Mouse (Mus musculus): ENCODE measurements at regions not wholly inside any gene's neighbourhood (a gene's known extent, or its start where the extent isn't known, plus 50 kb on each side); places are given as distances from the start of the nearest gene placed in this dataset.

- H3K27me3 ChIP-seq (replicated peaks) = no peaks in the 10 kb centered on the region
- H3K27ac ChIP-seq (ENCODE audit: insufficient read depth, low read depth) = no peak overlapping the region
- H3K9ac ChIP-seq (ENCODE audit: insufficient read depth, low read depth) = no peak overlapping the region
- no peak for TF ChIP-seq TCF12 (IDR thresholded peaks at IDR 0.05; ENCODE audit: low read depth, low read length)
- no peak for TF ChIP-seq RCOR1 (conservative IDR thresholded peaks at IDR 0.05; ENCODE audit: low read depth, low read length)
- TF ChIP-seq PAX5 (IDR thresholded peaks at IDR 0.05; ENCODE audit: low read length) = no peak
- TF ChIP-seq USF1 (IDR thresholded peaks at IDR 0.05; ENCODE audit: low read depth, low read length) = no peak
- no peak for TF ChIP-seq JUND (conservative IDR thresholded peaks at IDR 0.05; ENCODE audit: low read depth, low read length)
- no peak for TF ChIP-seq IRF4 (IDR thresholded peaks at IDR 0.05; ENCODE audit: low read depth, low read length)
- TF ChIP-seq JUN (IDR thresholded peaks at IDR 0.05; ENCODE audit: insufficient read depth, low read depth, low read length) = no peak
- no peak for TF ChIP-seq ZMIZ1 (IDR thresholded peaks at IDR 0.05; ENCODE audit: low read depth, low read length)
- TF ChIP-seq CTCF (conservative IDR thresholded peaks at IDR 0.05 in 1 of 2, IDR thresholded peaks at IDR 0.05 in 1 of 2; ENCODE audit: low read depth in 2 of 2, low read length in 2 of 2) = no peak
- TF ChIP-seq POLR2A (IDR thresholded peaks at IDR 0.05; ENCODE audit: low read depth, low read length) = no peak
- TF ChIP-seq CHD1 (IDR thresholded peaks at IDR 0.05; ENCODE audit: low read depth, low read length) = no peak
- TF ChIP-seq MAX (IDR thresholded peaks at IDR 0.05; ENCODE audit: low read length) = no peak
- no peak for TF ChIP-seq ELF1 (IDR thresholded peaks at IDR 0.05; ENCODE audit: low read depth, low read length)
- TF ChIP-seq KAT2A (IDR thresholded peaks at IDR 0.05; ENCODE audit: insufficient replicate concordance, low read length) = no peak
- TF ChIP-seq GABPA (IDR thresholded peaks at IDR 0.05; ENCODE audit: insufficient replicate concordance, low read depth, low read length) = no peak
- H3K4me2 ChIP-seq (ENCODE audit: insufficient read depth, low read depth, poor library complexity, severe bottlenecking) = no peak overlapping the region
- H3K79me2 ChIP-seq (replicated peaks; ENCODE audit: control insufficient read depth, extremely low read depth, insufficient read depth, poor library complexity, severe bottlenecking) = no peaks in the 10 kb centered on the region
- no peaks in the 10 kb centered on the region for H3K9me3 ChIP-seq (replicated peaks; ENCODE audit: low read length)
- peaks cover 0 to 4% of the 10 kb centered on the region in 2 experiments; a peak in 1 of 4 replicates for H3K4me1 ChIP-seq (ENCODE audit: control insufficient read depth in 1 of 2, insufficient read depth in 2 of 2)
- in situ Hi-C loops (cut with MboI; ENCODE audit: low pct_ligation_motif_present, low pct_unique_long_range_greater_than_20kb, low sequenced_read_pairs) = no loop called here
- H3K36me3 ChIP-seq (replicated peaks in 1 of 2; ENCODE audit: control insufficient read depth in 1 of 2, insufficient read depth in 1 of 2, low read length in 1 of 2) = no peaks in the 10 kb centered on the region
- dilution Hi-C loops (cut with MboI; ENCODE audit: extremely low pct_ligation_motif_present, extremely low pct_unique_long_range_greater_than_20kb, low sequenced_read_pairs) = no loop called here
- no peak for DNase-seq (ENCODE audit: extremely low read depth)
- no peak overlapping the region for H3K4me3 ChIP-seq (replicated peaks in 1 of 3; ENCODE audit: low read depth in 2 of 3, low read length in 2 of 3, poor library complexity in 1 of 3)
These were observed 207.8 kb upstream of the Cnr1 start for GRCm38 (mm10) chr4:33716475-33717117.

GRCm38 (mm10) chr4:33720972-33721371 lies 203.4 kb upstream of the Cnr1 start:
- Histone ChIP-seq H3K4me1 (ENCODE audit: control insufficient read depth in 1 of 2, insufficient read depth in 2 of 2) (peaks cover 0 to 4% of the 10 kb centered on the region in 2 experiments; a peak in 1 of 4 replicates), H3K79me2 (replicated peaks; ENCODE audit: control insufficient read depth, extremely low read depth, insufficient read depth, poor library complexity, severe bottlenecking) (no peaks in the 10 kb centered on the region), H3K4me3 (replicated peaks in 1 of 3; ENCODE audit: low read depth in 2 of 3, low read length in 2 of 3, poor library complexity in 1 of 3) (no peak overlapping the region), H3K27me3 (replicated peaks) (no peaks in the 10 kb centered on the region), H3K27ac (ENCODE audit: insufficient read depth, low read depth) (no peak overlapping the region), H3K4me2 (ENCODE audit: insufficient read depth, low read depth, poor library complexity, severe bottlenecking) (no peak overlapping the region), H3K9ac (ENCODE audit: insufficient read depth, low read depth) (no peak overlapping the region), H3K36me3 (replicated peaks in 1 of 2; ENCODE audit: control insufficient read depth in 1 of 2, insufficient read depth in 1 of 2, low read length in 1 of 2) (no peaks in the 10 kb centered on the region), H3K9me3 (replicated peaks; ENCODE audit: low read length) (no peaks in the 10 kb centered on the region)
- DNase-seq (ENCODE audit: extremely low read depth) = no peak
- dilution Hi-C loops (cut with MboI; ENCODE audit: extremely low pct_ligation_motif_present, extremely low pct_unique_long_range_greater_than_20kb, low sequenced_read_pairs) = no loop called here
- TF ChIP-seq ETS1 (conservative IDR thresholded peaks at IDR 0.05; ENCODE audit: low read depth, low read length) (no peak), MYC (IDR thresholded peaks at IDR 0.05; ENCODE audit: low read depth, low read length) (no peak), EP300 (IDR thresholded peaks at IDR 0.05; ENCODE audit: low read length) (no peak), E2F4 (IDR thresholded peaks at IDR 0.05; ENCODE audit: insufficient replicate concordance, low read depth, low read length) (no peak), GABPA (IDR thresholded peaks at IDR 0.05; ENCODE audit: insufficient replicate concordance, low read depth, low read length) (no peak), ELF1 (IDR thresholded peaks at IDR 0.05; ENCODE audit: low read depth, low read length) (no peak), SIN3A (IDR thresholded peaks at IDR 0.05; ENCODE audit: low read length) (no peak), MAX (IDR thresholded peaks at IDR 0.05; ENCODE audit: low read length) (no peak), UBTF (IDR thresholded peaks at IDR 0.05; ENCODE audit: low read depth, low read length) (no peak), TCF12 (IDR thresholded peaks at IDR 0.05; ENCODE audit: low read depth, low read length) (no peak), POLR2A (IDR thresholded peaks at IDR 0.05; ENCODE audit: low read depth, low read length) (no peak), USF1 (IDR thresholded peaks at IDR 0.05; ENCODE audit: low read depth, low read length) (no peak), BHLHE40 (IDR thresholded peaks at IDR 0.05; ENCODE audit: low read depth, low read length) (no peak), NELFE (IDR thresholded peaks at IDR 0.05; ENCODE audit: low read depth, low read length) (no peak), JUN (IDR thresholded peaks at IDR 0.05; ENCODE audit: insufficient read depth, low read depth, low read length) (no peak), MXI1 (IDR thresholded peaks at IDR 0.05; ENCODE audit: low read depth, low read length) (no peak), ZKSCAN1 (IDR thresholded peaks at IDR 0.05; ENCODE audit: borderline replicate concordance, low read depth, low read length) (no peak), POLR2AphosphoS2 (IDR thresholded peaks at IDR 0.05; ENCODE audit: low read depth, low read length) (no peak)
- in situ Hi-C loops (cut with MboI; ENCODE audit: low pct_ligation_motif_present, low pct_unique_long_range_greater_than_20kb, low sequenced_read_pairs) = no loop called here
